Mouse (Mus musculus): ENCODE data around the gene Acan.

- TF ChIP-seq TAL1 (IDR thresholded peaks at IDR 0.05; ENCODE audit: low read length) (no peak), GATA1 (IDR thresholded peaks at IDR 0.05; ENCODE audit: low read length) (no peak)
Measured at GRCm38 (mm10) chr7:79080572-79081399, 27.5 kb downstream of the Acan start.

Measured in erythroblast, embryonic 14.5 days (primary cell).